Mouse (Mus musculus) cerebellum, adult 18-20 months (tissue): Measurements from ENCODE around the gene Gsdma3.

Experiments
- DNase-seq, 2 experiments: peaks; one replicate each; pipeline ENCODE4 v3.0.0; 2021

Gene Gsdma3

DNA sequence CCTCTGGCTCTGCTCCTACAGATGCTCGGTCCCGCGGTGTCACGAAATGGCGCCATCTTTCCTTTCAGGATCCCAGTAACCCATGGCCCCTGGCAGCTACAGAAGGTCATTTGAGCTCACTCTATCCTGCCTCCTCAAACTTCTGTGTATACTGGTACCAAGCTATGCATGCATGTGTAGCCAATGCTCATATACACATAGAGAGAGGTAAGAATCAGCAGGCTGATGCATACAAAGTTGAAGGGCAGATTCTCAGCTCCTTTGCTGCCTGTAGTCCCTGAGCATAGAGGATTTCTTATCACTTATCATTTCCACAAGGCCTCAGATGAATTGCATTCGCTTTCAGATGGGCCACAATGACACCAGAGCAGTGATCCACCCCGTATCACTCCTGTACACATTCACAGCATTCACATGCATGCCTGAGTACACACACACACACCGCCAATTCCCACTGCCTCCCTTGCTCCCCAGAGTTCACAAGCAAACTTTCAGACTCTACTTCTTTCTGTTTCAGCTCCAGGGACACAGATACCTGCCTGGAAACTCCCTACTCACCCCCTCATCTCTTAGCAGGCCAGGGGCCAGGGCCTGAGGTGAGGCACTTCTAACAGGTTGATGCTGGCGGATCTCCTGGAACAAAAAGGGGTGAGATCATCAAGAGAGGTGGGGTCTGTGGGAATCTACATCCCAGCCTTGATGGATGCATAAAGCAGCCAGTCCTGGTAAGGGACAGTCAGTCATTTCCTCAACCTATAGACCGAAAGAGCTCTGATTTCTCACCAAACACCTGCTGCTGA, at the start of gene Gsdma3, which contains the start of gene Gm12355:
Gene Gsdma3 (plus strand): TSS at position 750 of the 800 bp plus-strand sequence.
Gene Gm12355 (minus strand): TSS at position 51 of the 800 bp plus-strand sequence.
- no peak for DNase-seq

DNA sequence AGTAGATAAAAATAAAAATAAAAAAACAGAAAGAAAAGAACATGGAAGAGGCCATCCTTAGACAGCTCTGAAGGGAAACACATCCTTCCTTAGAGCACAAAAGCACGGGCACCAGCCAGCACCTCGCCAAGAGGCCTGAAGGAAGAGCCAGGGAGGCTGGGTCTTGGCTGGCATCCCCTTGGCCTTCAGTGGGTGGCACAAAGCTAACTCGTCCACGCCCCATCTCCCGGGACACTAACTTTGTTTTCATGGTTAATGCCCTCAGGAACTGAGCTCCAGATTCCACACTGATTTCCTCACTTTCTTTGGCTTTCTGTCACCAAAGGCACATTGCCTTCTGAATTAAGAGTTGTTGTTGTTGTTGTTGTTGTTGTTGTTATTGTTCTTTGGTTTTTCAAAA, 48.4 kb upstream of the Gsdma3 start:
- no peak for DNase-seq

DNA sequence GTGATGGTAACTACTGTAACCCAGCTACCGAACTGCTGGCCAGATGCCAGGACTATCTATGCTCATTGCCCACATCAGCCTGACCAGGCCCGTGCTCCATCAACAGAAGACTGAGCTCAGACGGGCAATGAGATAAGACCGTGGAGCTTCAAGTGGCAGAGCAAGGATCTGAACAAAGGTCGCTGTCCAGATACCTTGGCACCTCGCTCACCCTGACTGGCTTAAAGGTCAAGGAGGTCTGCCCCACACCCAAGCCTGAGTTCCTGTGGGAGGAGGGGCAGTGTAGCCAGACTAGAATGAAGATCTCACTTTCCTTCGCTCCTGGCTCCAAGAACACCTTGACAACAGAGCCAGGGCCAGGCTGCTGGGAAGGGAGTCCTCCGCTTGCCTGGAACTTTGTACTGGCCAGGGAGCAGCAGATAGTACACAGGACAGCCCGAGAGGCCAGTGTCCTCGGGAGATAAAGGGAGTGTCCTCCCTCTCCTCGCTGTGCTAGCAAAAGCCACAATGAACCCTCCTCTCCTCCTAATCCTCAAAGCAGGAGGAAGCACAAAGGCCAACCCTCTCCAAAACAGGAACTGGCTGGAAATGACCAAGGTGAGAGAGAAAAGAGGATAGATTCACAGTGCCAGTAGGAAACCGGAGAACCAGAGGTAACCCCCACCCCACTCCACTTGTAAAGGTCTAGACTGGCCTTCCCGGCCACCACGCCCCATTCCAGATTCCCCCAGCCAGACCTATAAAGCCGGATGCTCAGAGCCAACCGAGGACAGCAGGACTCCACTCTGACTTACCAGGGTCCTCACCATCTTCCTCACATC, 45.6 kb upstream of the Gsdma3 start:
- no peak for DNase-seq

DNA sequence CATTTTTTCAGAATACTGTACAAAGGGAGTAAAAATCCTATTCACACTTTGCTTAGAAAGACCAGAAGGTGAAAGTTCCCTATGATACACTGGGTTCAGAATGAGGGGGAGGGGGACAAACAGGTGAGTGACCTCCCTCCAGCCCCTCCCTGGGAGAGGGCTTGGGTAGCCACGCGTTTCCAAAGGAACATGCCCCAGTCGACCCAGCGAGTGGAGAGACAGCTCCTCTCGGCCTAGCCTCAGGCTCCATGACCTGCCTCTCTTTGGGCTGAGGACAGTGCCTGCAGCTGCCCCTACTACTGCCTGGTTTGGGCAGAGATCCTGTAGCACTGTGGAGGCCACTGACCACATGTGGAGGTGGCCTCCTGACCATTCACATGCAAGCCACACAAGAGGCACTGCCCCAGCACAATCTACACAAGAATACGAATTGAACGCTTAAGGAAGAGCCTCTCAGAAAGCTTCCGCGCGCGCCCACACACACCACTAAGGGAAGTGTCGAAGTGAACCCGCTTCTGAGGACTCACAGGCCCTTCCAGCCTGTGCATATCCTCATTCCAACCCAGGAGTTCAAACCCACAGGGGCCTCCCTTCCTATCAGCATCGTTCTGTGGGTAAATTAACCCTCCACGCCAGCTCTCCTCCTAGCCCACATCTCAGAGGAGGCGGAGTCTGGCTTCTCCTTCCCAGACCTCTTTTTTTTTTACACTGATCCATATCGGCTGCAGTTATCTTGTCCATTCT, 44.7 kb upstream of the Gsdma3 start:
- no peak for DNase-seq

DNA sequence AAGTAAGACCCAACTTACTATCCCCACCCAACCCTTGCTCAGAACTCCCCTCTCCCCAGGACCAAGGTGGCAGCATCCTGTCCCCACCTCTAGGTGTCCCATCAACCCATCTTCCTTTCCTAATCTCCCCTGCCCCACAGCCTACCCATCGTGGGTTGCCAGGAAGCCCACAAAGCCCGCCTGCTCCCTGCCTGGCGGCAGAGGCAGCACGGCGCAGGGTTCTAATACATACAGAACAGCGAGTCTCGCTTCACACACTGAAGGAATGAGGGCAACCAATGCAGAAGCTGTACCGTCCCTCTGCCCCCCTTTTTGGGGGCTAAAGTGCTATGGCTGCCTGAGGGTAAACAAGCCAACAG, 44.2 kb upstream of the Gsdma3 start:
- DNase-seq, result no peak

DNA sequence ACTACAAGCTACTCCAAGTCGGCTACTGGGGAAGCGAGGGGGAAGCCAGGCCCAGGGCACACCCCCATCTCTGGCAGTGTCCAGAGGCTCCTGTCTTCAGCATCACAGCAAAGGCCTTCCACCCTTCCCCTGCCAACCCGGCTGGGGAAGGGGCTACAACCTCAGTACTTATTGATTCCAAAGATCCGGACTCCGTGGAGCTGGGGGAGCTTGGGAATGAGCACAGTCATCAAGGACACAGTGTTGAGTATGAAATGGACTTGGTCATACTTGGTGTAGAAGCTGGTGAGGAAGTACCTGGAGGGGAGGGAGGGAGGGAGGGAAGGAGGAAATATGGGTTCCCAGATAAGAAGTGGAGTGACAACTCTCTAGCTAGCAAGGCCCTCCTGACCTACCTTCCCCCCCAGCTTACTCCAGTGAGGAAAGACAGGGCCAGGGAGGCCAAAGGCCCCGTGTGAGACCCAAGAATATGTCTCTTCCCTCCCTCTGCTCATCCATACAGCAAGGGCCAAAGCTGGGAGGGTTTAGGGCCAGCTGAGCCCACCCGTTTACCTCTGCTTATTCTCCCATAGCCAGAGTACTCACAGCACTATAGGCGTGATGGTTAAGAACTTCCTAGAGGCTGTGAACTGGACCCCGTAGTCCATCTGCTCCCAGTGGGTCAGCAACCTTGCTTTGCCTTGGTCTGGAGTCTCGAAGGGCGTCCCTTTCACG, 43.5 kb upstream of the Gsdma3 start:
- DNase-seq, result no peak

DNA sequence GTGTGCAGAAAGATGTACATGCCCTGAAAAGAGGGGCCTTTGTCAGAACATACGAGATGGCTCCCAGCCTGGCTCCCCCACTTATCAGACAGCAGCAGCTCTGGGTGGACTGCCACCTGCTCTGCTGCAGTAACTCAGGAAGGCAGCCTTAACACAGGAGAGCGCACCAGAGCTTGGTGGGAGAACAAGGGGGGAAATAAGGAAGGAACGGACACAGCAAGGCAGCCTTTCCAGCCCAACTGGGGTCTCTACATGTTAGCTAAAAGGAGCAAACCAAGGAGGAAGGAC, 43.0 kb upstream of the Gsdma3 start:
- DNase-seq, result no peak

DNA sequence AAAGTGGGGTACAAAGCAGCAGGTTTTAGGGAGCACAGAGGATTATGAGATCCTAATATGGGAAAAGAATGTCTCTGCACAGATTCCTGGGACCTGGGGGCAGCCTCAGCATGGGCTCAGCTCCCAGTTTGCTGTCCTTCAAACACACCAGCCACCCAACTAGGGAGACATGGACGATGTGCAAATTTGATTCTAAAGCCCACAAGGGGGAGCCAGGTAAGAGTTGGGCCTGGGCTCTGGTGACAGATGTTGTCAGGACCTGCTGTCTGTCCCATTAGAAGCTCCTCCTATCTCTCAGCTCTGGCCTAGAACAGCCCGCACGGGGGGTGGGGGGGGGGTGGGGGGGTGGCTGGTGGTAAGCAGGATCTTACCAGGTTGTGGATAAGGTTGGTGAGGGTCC, 42.6 kb upstream of the Gsdma3 start:
- DNase-seq, result no peak

DNA sequence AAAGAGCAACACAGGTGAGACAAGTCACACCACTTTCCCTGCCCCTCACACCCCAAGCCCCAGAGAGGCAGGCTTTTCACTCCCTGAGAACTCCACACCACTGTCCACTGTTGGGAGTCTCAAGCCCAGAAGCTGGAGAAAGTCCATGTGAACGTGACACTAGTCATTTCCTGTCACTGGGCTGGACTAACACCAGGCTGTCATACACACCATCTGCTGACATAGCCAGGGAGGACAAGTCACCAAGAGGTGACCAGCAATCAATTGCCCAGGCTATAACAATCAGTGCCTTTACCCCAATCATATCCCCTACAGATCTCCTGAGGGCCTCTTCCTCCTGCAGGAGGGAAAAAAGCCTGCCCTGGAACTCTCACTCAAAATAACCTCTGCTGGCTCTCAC, 42.0 kb upstream of the Gsdma3 start:
- no peak for DNase-seq

DNA sequence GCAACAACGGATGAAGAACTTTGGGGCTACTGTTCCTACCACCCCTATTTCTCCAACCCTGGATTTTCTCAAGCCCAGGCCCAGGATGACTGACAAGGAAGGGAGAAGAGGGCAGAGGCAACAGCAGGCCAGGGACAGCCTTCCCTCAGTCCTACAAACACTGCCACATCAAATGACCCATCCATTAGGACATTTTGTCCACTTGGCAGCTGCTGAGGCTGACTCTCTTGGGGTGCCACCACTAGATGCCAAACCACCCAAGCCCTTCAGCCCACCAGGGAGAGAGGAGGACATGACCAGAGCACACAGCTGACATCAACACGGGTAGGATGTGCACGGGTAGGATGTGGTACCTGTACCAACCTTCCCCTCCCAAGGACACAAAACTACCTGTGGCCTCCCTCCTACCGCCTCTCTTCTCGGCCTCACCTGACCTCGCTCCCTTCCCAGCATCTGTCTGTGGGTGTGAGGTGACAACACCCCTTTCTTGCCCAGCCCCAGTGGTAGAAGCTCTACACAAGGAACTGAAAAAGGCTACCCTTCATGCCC, 41.5 kb upstream of the Gsdma3 start:
- no peak for DNase-seq

DNA sequence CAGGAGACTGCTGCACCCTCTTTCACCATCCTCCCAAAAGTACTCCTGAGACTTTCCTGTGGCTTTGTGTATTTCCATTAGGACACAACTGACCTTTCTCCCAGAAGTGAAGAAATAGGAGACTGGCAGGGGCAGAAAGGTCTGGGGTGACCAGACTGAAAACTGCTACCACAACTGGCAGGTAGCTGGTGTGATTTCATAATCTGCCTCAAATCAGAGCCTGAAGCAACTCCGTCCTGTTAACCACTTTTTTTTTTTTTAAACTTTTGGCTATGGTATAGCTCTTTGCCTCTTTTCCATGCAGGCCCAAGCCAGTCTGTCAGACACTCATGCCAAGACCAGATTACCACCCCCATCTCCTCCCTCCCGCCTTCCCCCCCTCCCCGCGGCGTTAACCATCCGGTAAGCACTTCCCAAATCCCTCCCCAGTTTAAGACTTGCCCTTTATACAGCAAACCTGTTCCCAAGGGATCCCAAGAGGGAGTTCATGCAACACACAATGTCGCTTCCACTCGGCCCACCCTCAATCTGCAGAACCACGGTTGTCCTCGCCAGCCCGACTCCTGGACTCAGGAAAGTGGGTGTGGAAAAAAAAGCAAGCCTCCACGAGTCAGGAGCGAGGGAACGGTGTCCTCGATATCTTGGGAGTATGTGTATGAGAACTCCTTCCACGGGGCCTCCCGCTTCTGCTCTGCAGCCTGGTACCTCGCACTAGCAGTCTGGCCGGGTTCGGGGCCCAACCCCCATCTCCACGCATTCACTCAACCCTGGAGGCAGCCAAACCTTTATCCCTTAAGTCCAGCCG, 39.9 kb upstream of the Gsdma3 start:
- DNase-seq, result no peak

DNA sequence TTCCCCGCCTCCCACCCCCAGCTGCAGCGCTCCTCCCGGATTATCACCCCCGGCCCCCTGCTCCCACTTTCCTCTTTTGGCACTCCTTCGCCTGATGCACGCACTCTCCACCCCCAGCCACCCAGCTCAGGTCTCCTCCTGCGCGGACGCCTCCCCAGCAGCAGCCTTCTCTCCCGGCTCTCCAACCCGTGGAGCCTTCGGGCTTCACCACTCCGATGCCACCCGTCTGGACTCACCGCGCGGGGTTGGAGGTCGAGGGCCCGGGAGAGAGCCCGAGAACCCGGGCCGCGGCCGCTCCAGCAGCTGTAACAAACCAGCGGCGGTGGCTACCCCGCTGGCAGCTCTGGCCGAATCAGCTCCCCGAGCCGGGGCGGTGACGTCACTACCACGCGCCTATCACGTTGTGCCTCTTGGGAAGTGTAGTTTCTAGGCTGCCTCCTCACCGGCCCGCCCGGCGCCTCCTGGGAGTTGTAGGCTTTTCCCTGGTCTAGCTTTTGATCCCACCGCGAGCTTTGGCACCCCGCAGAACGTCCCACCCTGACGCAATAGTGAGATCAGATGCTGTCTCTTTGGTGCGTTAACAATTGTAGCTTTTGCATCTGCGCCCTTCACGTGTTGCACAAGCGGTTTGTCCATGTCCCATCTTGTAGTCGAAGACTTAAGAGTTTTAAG, 39.1 kb upstream of the Gsdma3 start, which contains the start of gene Ormdl3:
Gene Ormdl3 (minus strand): TSS at position 477 of the 672 bp plus-strand sequence.
- peak; percentile 98 to 99 for DNase-seq

DNA sequence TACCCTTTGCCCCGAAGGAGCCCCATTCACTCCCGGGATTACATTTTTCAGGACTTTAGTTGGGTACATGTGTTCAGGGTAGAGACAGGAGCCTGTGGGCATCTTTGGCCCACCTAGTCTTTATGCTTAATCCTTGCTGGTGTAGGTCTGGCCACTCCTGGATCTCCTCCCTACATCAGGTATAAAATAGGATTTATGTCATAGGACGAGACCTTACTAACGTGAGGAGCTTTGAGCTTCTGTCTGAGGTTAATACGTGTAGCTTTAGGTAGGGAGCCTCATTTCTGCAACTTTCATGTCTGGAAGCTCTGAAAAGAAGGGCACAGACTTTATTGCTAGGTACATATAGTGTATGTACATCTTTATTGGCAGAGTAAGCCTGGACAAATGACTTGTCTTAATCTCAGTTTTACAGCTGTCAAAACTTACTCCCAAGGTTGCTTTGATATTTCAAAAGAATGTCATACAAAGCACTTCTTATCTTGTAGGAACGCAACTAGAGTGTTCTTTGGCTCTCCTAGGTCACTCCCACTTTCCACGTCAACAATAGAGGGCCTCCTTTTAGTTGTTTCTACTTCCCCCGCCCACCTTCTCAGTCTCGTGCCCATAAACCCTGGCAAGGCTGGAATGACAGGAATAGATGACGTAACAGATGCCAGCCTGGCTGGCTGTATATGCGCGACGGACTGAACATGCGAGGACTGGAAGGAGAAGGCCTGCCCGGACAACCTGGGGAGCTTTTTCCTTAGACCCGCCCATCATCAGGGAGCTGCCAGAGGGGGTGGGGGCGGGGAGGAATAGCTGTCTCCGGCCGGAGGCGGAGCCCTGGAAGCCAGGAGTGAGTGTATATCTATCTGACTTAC, 38.2 kb upstream of the Gsdma3 start:
- DNase-seq, result peak; percentile 37 to 43

DNA sequence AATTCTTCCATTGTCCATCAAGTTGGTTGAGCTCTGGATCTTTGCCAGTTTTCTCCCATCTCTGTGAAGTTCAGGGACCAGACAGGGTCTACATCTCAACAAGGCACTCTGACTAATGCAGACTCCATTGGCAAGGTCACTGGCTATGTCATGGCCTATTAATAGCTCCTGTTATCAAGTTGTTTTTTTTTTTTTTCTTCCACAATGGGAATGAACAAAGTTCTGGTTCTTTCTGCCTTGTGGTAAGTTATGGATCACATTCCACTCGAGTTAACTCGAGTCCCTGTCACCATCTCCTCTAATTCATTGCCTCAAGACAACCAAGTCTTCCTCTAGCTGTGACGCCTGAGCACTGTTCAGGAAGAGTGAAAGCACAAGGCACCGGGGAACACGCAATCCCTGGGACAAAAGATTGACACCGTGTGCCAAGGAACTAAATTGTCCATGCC, 37.3 kb upstream of the Gsdma3 start:
- DNase-seq, result no peak

DNA sequence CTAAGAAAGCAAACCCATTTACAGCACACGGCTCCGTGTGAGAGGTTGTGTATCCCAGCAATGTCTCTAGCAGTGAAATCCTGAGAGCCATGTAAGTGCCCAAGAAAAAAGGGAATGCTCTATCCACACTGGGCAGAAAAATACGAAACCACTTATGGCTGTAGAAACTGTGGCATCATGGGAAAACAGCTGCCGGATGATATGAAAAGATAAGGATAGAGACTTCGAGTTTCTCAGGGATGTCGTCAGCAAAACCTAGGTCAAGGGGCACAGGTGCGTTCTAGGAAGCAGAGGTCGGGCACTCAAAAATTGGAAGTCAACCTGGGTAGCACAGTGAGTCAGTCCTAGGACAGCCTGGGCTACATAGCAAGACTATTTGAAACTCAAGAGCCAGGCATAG, 36.9 kb upstream of the Gsdma3 start:
- DNase-seq, result no peak

DNA sequence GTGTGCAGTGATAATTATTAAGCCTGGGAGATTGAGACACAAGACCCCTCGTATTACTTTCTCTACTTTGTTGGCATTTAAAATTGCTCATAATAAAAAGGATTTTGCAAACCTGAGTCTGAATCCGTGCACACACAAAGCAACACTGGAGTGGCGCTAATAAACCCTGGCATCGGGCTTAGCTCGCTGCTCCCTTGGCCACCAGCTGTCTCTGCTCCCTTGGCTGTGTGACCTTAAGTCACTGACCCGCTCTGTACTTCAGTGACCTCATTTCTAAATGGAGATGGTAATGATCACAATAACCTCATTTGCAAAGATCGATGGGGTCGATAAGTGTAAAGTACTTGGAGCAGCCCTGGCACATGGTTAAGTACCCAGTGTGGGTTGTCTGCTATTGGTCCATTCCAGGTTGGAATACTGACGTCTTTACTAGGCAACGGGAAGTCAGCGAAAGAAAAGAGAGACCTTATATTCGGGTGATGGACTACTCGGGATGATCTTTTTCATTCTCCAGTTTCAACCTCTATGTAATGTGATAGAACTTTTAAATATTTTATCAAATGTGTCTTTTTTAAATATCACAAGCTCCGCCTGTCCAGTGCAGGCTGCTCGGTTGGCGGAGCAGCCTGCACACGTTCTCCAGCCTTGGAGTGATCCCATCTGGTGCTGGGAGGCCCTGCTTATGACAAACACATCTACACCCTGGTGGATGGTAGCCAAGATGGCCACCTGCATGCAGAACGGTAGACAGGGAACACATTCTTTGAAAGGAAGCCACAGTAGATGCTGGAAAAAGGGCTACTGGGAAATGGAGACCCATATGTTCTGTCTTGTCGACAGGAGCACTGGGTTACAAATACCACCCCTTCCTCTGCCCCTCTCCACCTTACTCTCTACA, 35.4 kb upstream of the Gsdma3 start:
- peak; percentile 57 to 61 for DNase-seq

DNA sequence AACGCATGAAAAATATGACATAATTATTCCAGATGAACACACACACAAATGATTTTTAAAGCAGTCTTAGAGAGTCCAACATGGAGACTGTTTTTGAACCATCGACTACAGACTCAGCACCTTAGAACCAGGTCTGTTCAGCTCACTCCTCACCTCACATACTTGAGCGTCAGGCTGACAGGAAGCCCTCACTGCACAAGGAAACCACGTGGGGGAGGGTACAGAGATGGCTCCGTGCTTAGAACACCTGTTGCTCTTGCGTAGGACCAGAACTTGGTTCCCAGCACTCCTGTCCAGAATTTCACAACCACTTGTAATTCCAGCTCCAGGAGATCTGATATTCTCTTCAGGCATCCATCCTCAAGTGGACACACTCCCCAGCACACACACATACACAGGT, 31.1 kb upstream of the Gsdma3 start:
- DNase-seq, result no peak

DNA sequence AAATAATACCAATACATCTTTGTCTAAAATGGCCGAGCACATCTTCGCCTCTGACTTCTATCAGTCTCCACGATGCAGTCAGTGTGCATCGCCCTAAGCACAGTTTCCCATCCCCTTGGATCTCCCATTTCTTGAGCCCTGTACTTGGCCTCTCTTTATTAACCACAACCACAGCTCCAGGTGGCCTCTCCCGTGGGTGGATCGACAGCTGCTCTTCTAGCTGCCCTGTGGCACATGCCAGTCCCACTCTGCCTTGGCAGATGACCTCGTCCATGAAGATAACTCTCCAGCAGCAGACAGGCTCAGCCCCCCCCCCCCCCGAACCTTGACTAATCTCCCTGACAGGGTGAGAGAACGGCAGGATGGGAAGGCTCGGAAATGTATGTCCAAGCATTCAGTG, 30.7 kb upstream of the Gsdma3 start:
- no peak for DNase-seq

DNA sequence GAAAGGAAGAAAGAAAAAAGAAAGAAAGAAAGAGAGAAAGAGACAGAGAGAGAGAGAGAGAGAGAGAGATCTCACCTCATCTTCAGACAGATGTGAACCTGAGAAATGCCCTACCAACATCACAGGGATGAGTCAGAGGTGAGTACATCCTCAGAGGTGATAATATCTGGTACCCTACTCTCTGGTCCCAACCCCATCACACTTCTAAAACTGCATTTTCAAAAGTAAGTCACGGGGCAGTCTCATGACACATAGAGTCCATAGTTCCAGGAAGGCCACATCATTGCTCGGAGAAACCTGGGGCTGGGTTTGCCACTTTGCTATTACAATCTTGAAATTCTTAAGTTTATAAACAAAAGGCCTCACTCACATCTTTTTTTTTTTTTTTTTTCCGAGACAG, 30.2 kb upstream of the Gsdma3 start:
- DNase-seq, result no peak
